Mouse (Mus musculus) myocyte (in vitro differentiated cells): ENCODE results near the gene Anxa4.

ENCODE experiments used
- CEBPB ChIP-seq: IDR thresholded peaks from 2 replicates; pipeline ENCODE4 v1.6.1; 2011; ENCODE audit warnings: mild to moderate bottlenecking, moderate library complexity; ENCODE audit not compliant: poor library complexity, insufficient read depth, severe bottlenecking
- E2F4 ChIP-seq: IDR thresholded peaks from one replicate; pipeline ENCODE4 v1.6.1; 2011; ENCODE audit warnings: mild to moderate bottlenecking, control low read depth, moderate library complexity; ENCODE audit not compliant: insufficient read depth
- MAX ChIP-seq: IDR thresholded peaks from one replicate; pipeline ENCODE4 v1.6.1; 2011; ENCODE audit warnings: low read depth, mild to moderate bottlenecking, control low read depth
- MYOG ChIP-seq, 3 experiments: IDR thresholded peaks; one replicate each; pipeline ENCODE4 v1.6.1; 2011; ENCODE audit warnings: control low read depth in 2 of 3, low read depth in 2 of 3, mild to moderate bottlenecking in 2 of 3; ENCODE audit not compliant: insufficient read length in 2 of 3, control insufficient read depth in 1 of 3, insufficient read depth in 1 of 3
- POLR2A ChIP-seq: IDR thresholded peaks from one replicate; pipeline ENCODE4 v1.6.1; 2011; ENCODE audit warnings: low read depth, mild to moderate bottlenecking, control low read depth, moderate library complexity; ENCODE audit not compliant: insufficient read length
- SRF ChIP-seq: IDR thresholded peaks from one replicate; pipeline ENCODE4 v1.6.1; 2011; ENCODE audit warnings: low read depth; ENCODE audit not compliant: control insufficient read depth, insufficient read length
- TCF12 ChIP-seq: IDR thresholded peaks from one replicate; pipeline ENCODE4 v1.6.1; 2011; ENCODE audit warnings: mild to moderate bottlenecking, control low read depth; ENCODE audit not compliant: poor library complexity, insufficient read depth, severe bottlenecking
- TCF3 ChIP-seq: IDR thresholded peaks from one replicate; pipeline ENCODE4 v1.6.1; 2011; ENCODE audit warnings: low read depth, control low read depth; ENCODE audit not compliant: insufficient read length
- USF1 ChIP-seq: IDR thresholded peaks from one replicate; pipeline ENCODE4 v1.6.1; 2011; ENCODE audit warnings: low read depth, mild to moderate bottlenecking, control low read depth, moderate library complexity

GRCm38 (mm10) chr6:86829768-86830167 lies 36.4 kb upstream of the Anxa4 start:
- TF ChIP-seq POLR2A (no peak), E2F4 (no peak), TCF12 (no peak), USF1 (no peak), SRF (no peak), MYOG (IDR thresholded peaks at IDR 0.05; ENCODE audit: control insufficient read depth in 1 of 3, insufficient read depth in 1 of 3, insufficient read length in 2 of 3, low read depth in 2 of 3) (no peak), CEBPB (no peak), MAX (no peak), TCF3 (no peak)
